Mouse (Mus musculus) embryonic facial prominence, embryonic 11.5 days (tissue): ENCODE data around the gene 1600014C10Rik. TPM values are rescaled to one million over a fixed set of nuclear protein-coding genes. Genes with fewer than 3 reads are reported as not detected.
A peak's percentile ranks its signal among the peaks of the same experiment; 100 is the strongest.

Experiments
- ATAC-seq: fragments of 200-750 bp; cut with Nextera tagmentation; replicated peaks from 2 replicates; pipeline ENCODE4 v1.8.0; 2017; ENCODE audit warnings: low read depth; ENCODE audit not compliant: insufficient number of reproducible peaks, low FRiP score, low TSS enrichment
- DNase-seq: peaks from one replicate; pipeline ENCODE4 v3.0.0-alpha.2; 2015; ENCODE audit warnings: low spot score
- H3K27ac ChIP-seq: fragments of 300-500 bp; sonication (generic); replicated peaks from 2 replicates; pipeline ENCODE4 v1.5.1; 2014; ENCODE audit warnings: mild to moderate bottlenecking, low read depth, low read length, control low read depth
- H3K27me3 ChIP-seq: fragments of 300-500 bp; sonication (generic); 2 replicates; pipeline ENCODE4 v1.6.1; 2014; ENCODE audit warnings: mild to moderate bottlenecking, low read length, moderate library complexity, mixed read lengths; ENCODE audit not compliant: control insufficient read depth, insufficient read depth
- H3K36me3 ChIP-seq: fragments of 300-500 bp; sonication (generic); replicated peaks from 2 replicates; pipeline ENCODE4 v1.6.1; 2014; ENCODE audit warnings: low read depth, mild to moderate bottlenecking, low read length, moderate library complexity, mixed read lengths; ENCODE audit not compliant: control insufficient read depth, insufficient read depth
- H3K4me1 ChIP-seq: fragments of 300-500 bp; sonication (generic); 2 replicates; pipeline ENCODE4 v1.6.1; 2014; ENCODE audit warnings: low read length, mixed read lengths; ENCODE audit not compliant: control insufficient read depth, insufficient read depth
- H3K4me2 ChIP-seq: fragments of 300-500 bp; sonication (generic); 2 replicates; pipeline ENCODE4 v1.6.1; 2014; ENCODE audit warnings: low read depth, mild to moderate bottlenecking, control low read depth, low read length, moderate library complexity
- H3K4me3 ChIP-seq: fragments of 300-500 bp; sonication (generic); 2 replicates; pipeline ENCODE4 v1.5.1; 2014; ENCODE audit warnings: low read depth, low read length, control low read depth
- H3K9ac ChIP-seq: fragments of 300-500 bp; sonication (generic); replicated peaks from 2 replicates; pipeline ENCODE4 v1.6.1; 2014; ENCODE audit warnings: mild to moderate bottlenecking, control low read depth, low read length
- H3K9me3 ChIP-seq: fragments of 300-500 bp; sonication (generic); replicated peaks from 2 replicates; pipeline ENCODE4 v1.6.1; 2016; ENCODE audit warnings: mild to moderate bottlenecking, low read length, inconsistent platforms, mixed read lengths; ENCODE audit not compliant: control insufficient read depth
- WGBS: fragments of 180-500 bp; shearing (Covaris S2); extraction: QIAGEN DNeasy Blood & Tissue Kit; methylation state at CpG from one replicate; pipeline ENCODE4 v1.1.7; 2014; 5-methylcytosine and 5-hydroxymethylcytosine counted together
- polyA plus RNA-seq: library from polyadenylated mRNA; unstranded; fragments of >200 nt; fragmentation: Nextera tagmentation; extraction: Ambion mirVana; gene quantifications from 2 replicates; pipeline ENCODE4 v1.2.1, GENCODE M21; 2014

The 1600014C10Rik gene
- polyA plus RNA-seq, 1 experiment from 2014 or later, result 17.2 TPM

- Histone ChIP-seq H3K27ac (no peak overlapping the region), H3K36me3 (no peaks in the 10 kb centered on the region), H3K4me1 (no peaks in the 10 kb centered on the region), H3K4me2 (no peak overlapping the region), H3K4me3 (no peak overlapping the region), H3K9ac (no peak overlapping the region), H3K9me3 (no peaks in the 10 kb centered on the region), H3K27me3 (no peaks in the 10 kb centered on the region)
- no peak for DNase-seq
- ATAC-seq, result no peak
- WGBS, result 82% methylated on average over 5 of the region's 5 CpGs
These were observed 27.2 kb upstream of the 1600014C10Rik start for GRCm38 (mm10) chr7:38155829-38156228.

GRCm38 (mm10) chr7:38158764-38159458, 24.1 kb upstream of the 1600014C10Rik start:
- 84% methylated on average over 9 of the region's 9 CpGs for WGBS
- Histone ChIP-seq H3K4me2 (no peak overlapping the region), H3K27ac (no peak overlapping the region), H3K9me3 (no peaks in the 10 kb centered on the region), H3K27me3 (no peaks in the 10 kb centered on the region), H3K36me3 (no peaks in the 10 kb centered on the region), H3K4me1 (no peaks in the 10 kb centered on the region), H3K9ac (no peak overlapping the region), H3K4me3 (no peak overlapping the region)
- ATAC-seq (no peak), DNase-seq (no peak)

- Histone ChIP-seq H3K9me3 (no peaks in the 10 kb centered on the region), H3K36me3 (no peaks in the 10 kb centered on the region), H3K27me3 (no peaks in the 10 kb centered on the region), H3K9ac (no peak overlapping the region), H3K4me2 (no peak overlapping the region), H3K4me3 (no peak overlapping the region), H3K27ac (no peak overlapping the region), H3K4me1 (no peaks in the 10 kb centered on the region)
- 91% methylated on average over 2 of the region's 2 CpGs for WGBS
- no peak for ATAC-seq
- no peak for DNase-seq
These were observed 21.6 kb upstream of the 1600014C10Rik start for GRCm38 (mm10) chr7:38161438-38161837.

- ATAC-seq (peak; percentile 49; the same call in 1 of the 2 replicates), DNase-seq (peak; percentile 11)
- H3K27me3 ChIP-seq, result no peaks in the 10 kb centered on the region
- WGBS, result 44% methylated on average over 9 of the region's 9 CpGs
- no peaks in the 10 kb centered on the region for H3K9me3 ChIP-seq
- no peaks in the 10 kb centered on the region for H3K4me1 ChIP-seq
- no peak overlapping the region; the same call in 1 of the 2 replicates for H3K9ac ChIP-seq
- no peak overlapping the region for H3K4me2 ChIP-seq
- no peak overlapping the region for H3K27ac ChIP-seq
- no peaks in the 10 kb centered on the region for H3K36me3 ChIP-seq
- H3K4me3 ChIP-seq, result no peak overlapping the region
These were observed 19.5 kb upstream of the 1600014C10Rik start for GRCm38 (mm10) chr7:38163433-38164050.

- Histone ChIP-seq H3K36me3 (no peaks in the 10 kb centered on the region), H3K9me3 (no peaks in the 10 kb centered on the region), H3K4me3 (no peak overlapping the region), H3K4me2 (no peak overlapping the region), H3K27ac (no peak overlapping the region), H3K27me3 (no peaks in the 10 kb centered on the region), H3K9ac (no peak overlapping the region), H3K4me1 (no peaks in the 10 kb centered on the region)
- 63% methylated on average over 21 of the region's 21 CpGs for WGBS
- no peak for ATAC-seq
- no peak for DNase-seq
These were observed 15.9 kb upstream of the 1600014C10Rik start for GRCm38 (mm10) chr7:38166930-38167645.

GRCm38 (mm10) chr7:38167724-38168141, 15.3 kb upstream of the 1600014C10Rik start:
- Histone ChIP-seq H3K4me3 (no peak overlapping the region), H3K9ac (no peak overlapping the region), H3K4me1 (no peaks in the 10 kb centered on the region), H3K4me2 (no peak overlapping the region), H3K36me3 (no peaks in the 10 kb centered on the region), H3K27me3 (no peaks in the 10 kb centered on the region), H3K27ac (no peak overlapping the region), H3K9me3 (no peaks in the 10 kb centered on the region)
- 17% methylated on average over 11 of the region's 11 CpGs for WGBS
- peak; percentile 84 for DNase-seq
- ATAC-seq, result no peak

- ATAC-seq (no peak), DNase-seq (peak; percentile 39)
- H3K9ac ChIP-seq, result peak overlapping the region; percentile 73
- H3K36me3 ChIP-seq, result no peaks in the 10 kb centered on the region
- H3K4me1 ChIP-seq, result no peaks in the 10 kb centered on the region
- no peaks in the 10 kb centered on the region; the same call in 1 of the 2 replicates for H3K27me3 ChIP-seq
- H3K27ac ChIP-seq, result no peak overlapping the region
- peak overlapping the region; percentile 24 for H3K4me3 ChIP-seq
- WGBS, result 12% methylated on average over 14 of the region's 14 CpGs
- peak overlapping the region; percentile 53 for H3K4me2 ChIP-seq
- no peaks in the 10 kb centered on the region for H3K9me3 ChIP-seq
These were observed 9.1 kb upstream of the 1600014C10Rik start for GRCm38 (mm10) chr7:38173871-38174270.
